In the genomic region with DNA sequence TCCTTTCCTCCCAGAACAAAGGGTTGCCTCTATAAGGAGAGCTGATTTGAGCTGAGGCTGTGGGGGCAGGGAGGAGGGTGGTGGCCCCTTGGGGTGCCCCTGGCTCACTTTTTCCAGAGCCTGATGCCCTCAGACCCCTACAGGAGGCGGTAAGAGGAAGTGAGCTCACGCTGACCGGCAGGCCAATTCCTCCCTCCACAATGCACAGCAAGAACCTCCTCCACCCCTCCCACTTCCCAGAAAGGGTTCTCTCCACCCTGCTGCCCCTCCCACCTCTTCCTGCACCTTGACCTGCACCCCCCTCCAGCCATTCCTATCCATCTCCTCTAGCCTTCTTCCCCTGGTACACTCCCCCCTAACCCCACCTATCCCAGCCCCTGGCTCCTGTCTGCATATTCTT, we compare ENCODE assay signal across 8 mouse cellular contexts. TPM values are rescaled to one million over a fixed set of nuclear protein-coding genes. Genes with fewer than 3 reads are reported as not detected.
DNase-seq lines count a peak whose midpoint lies in the region; ATAC-seq and TF ChIP-seq lines count a peak whose summit lies in the region.

No protein-coding gene starts in this region.

- H3K9me3 ChIP-seq in hindbrain, embryonic 13.5 days = no peaks in the 10 kb centered on the region

- WGBS in macrophage (ENCODE audit: missing documents) = 0% methylated on average over 3 of the region's 3 CpGs
- 62% methylated on average over 3 of the region's 3 CpGs for WGBS in cerebellum, adult 2 months
- WGBS in hindbrain, embryonic 13.5 days = 14% methylated on average over 3 of the region's 3 CpGs

- H3K4me2 ChIP-seq in hindbrain, embryonic 13.5 days = no peak overlapping the region

- peak overlapping the region; percentile 33; the same call in 1 of the 2 replicates for H3K4me3 ChIP-seq in gastrocnemius, adult 2 months
- peak overlapping the region; percentile 6; the same call in 1 of the 2 replicates for H3K4me3 ChIP-seq in macrophage (ENCODE audit: inconsistent target)
- no peak overlapping the region for H3K4me3 ChIP-seq in cerebellum, adult 2 months (replicated peaks; ENCODE audit: insufficient read depth, low read depth, low read length)
- H3K4me3 ChIP-seq in hindbrain, embryonic 13.5 days = no peak overlapping the region

- no peak for DNase-seq in gastrocnemius, adult 2 months
- DNase-seq in gastrocnemius, postnatal 10 days = no peak
- DNase-seq in kidney, postnatal 25 days = peak; percentile 42 to 70
- DNase-seq in cerebellum, adult 2 months = no peak
- DNase-seq in urinary bladder, postnatal 14 days (ENCODE audit: low spot score) = no peak

- intact Hi-C loops in gastrocnemius, adult 2 months (cut with DNase I) = no loop called here

- H3K4me1 ChIP-seq in cerebellum, adult 2 months (ENCODE audit: control insufficient read depth, insufficient read depth, low read length) = peaks cover 9% of the 10 kb centered on the region
- H3K4me1 ChIP-seq in hindbrain, embryonic 13.5 days (replicated peaks) = peaks cover 28% of the 10 kb centered on the region

- H3K27me3 ChIP-seq in cerebellum, adult 2 months (ENCODE audit: control insufficient read depth, insufficient read depth, low read length) = no peaks in the 10 kb centered on the region
- H3K27me3 ChIP-seq in hindbrain, embryonic 13.5 days = peaks cover 40% of the 10 kb centered on the region

- peak; percentile 62 for ATAC-seq in granulocyte monocyte progenitor cell, adult 5-6 weeks (replicated peaks; ENCODE audit: poor library complexity, severe bottlenecking)
- no peak for ATAC-seq in hindbrain, embryonic 13.5 days (ENCODE audit: low FRiP score)

- H3K36me3 ChIP-seq in macrophage (ENCODE audit: inconsistent target) = no peaks in the 10 kb centered on the region
- H3K36me3 ChIP-seq in hindbrain, embryonic 13.5 days = no peaks in the 10 kb centered on the region

- no peaks in the 10 kb centered on the region for H3K79me2 ChIP-seq in macrophage (ENCODE audit: inconsistent target)

- peak overlapping the region; percentile 68 for H3K27ac ChIP-seq in gastrocnemius, adult 2 months
- H3K27ac ChIP-seq in macrophage = peak overlapping the region; percentile 88
- H3K27ac ChIP-seq in cerebellum, adult 2 months (ENCODE audit: insufficient read depth, low read length) = no peak overlapping the region
- H3K27ac ChIP-seq in hindbrain, embryonic 13.5 days = no peak overlapping the region

- TF ChIP-seq POLR2A in cerebellum, adult 2 months (IDR thresholded peaks at IDR 0.05; ENCODE audit: borderline replicate concordance, insufficient read depth, low read length) = no peak

- no peak overlapping the region for H3K9ac ChIP-seq in hindbrain, embryonic 13.5 days

- no peak for TF ChIP-seq CTCF in gastrocnemius, adult 2 months (IDR thresholded peaks at IDR 0.05)
- TF ChIP-seq CTCF in cerebellum, adult 2 months (IDR thresholded peaks at IDR 0.05; ENCODE audit: borderline replicate concordance, insufficient read depth, low read depth, low read length) = no peak

RNA-seq across cellular contexts. Expression of gene Arhgap23, which starts 3.2 kb away (rescaled TPM):
- 1 to 10 TPM; 5.9 to 7.5 TPM for total RNA-seq in gastrocnemius, adult 2 months (2021)
- 10 to 100 TPM; 13.5 to 18.9 TPM for total RNA-seq in gastrocnemius, postnatal 10 days (2021)
- total RNA-seq in granulocyte monocyte progenitor cell, adult 5-6 weeks (2014; fragmentation: Nextera tagmentation) = 9.7 and 13.0 TPM in 2 replicates
- 3.4 and 4.0 TPM in 2 replicates for total RNA-seq in granulocyte monocyte progenitor cell, adult 5-6 weeks (2017)
- total RNA-seq in macrophage (2018; cell fraction: chromatin; rRNA removed) = 100 to 1,000 TPM in 4 of 26 experiments, 10 to 100 TPM in 22; 14.6 to 111 (median 58.5) TPM
- 10 to 100 TPM; 10.1 to 29.1 (median 18.3) TPM for total RNA-seq in macrophage (2018; cell fraction: cytosol; rRNA removed)
- 10 to 100 TPM; 13.7 to 87.8 (median 34.8) TPM for total RNA-seq in macrophage (2018; cell fraction: nucleus; rRNA removed)
- 12.8 to 18.7 TPM (median 14.4 TPM) in 3 replicates for polyA plus RNA-seq in macrophage (2018)
- polyA plus RNA-seq in cerebellum, adult 2 months (2012; rRNA removed) = 68.9 and 77.2 TPM in 2 replicates
- polyA plus RNA-seq in hindbrain, embryonic 13.5 days (2015; fragmentation: Nextera tagmentation; extraction: Ambion mirVana) = 6.6 and 6.7 TPM in 2 replicates

RNA-seq across cellular contexts. Expression of gene Socs7, which starts 49.8 kb away (rescaled TPM):
- 10 to 100 TPM; 43.2 to 48.6 TPM for total RNA-seq in gastrocnemius, adult 2 months (2021)
- 10 to 100 TPM; 33.7 to 34.8 TPM for total RNA-seq in gastrocnemius, postnatal 10 days (2021)
- total RNA-seq in granulocyte monocyte progenitor cell, adult 5-6 weeks (2014; fragmentation: Nextera tagmentation) = 5.5 and 6.3 TPM in 2 replicates
- total RNA-seq in granulocyte monocyte progenitor cell, adult 5-6 weeks (2017) = 7.9 and 9.5 TPM in 2 replicates
- 100 to 1,000 TPM in 1 of 26 experiments, 10 to 100 TPM in 25; 12.8 to 110 (median 21.7) TPM for total RNA-seq in macrophage (2018; cell fraction: chromatin; rRNA removed)
- total RNA-seq in macrophage (2018; cell fraction: cytosol; rRNA removed) = 10 to 100 TPM in 25 of 26 experiments, 1 to 10 TPM in 1; 9.1 to 35.3 (median 11.7) TPM
- total RNA-seq in macrophage (2018; cell fraction: nucleus; rRNA removed) = 100 to 1,000 TPM in 1 of 26 experiments, 10 to 100 TPM in 25; 16.4 to 127 (median 20.6) TPM
- 6.2 to 10.1 TPM (median 7.0 TPM) in 3 replicates for polyA plus RNA-seq in macrophage (2018)
- polyA plus RNA-seq in cerebellum, adult 2 months (2012; rRNA removed) = 54.3 and 61.2 TPM in 2 replicates
- polyA plus RNA-seq in hindbrain, embryonic 13.5 days (2015; fragmentation: Nextera tagmentation; extraction: Ambion mirVana) = 8.4 and 9.2 TPM in 2 replicates

Comparison
In these comparisons a context has a peak if more than half of its experiments do, and no peak if none do; other contexts are left out.
1. DNase-seq: peak in kidney, postnatal 25 days (2 of 2); none in gastrocnemius, adult 2 months (single experiment), gastrocnemius, postnatal 10 days (single experiment), cerebellum, adult 2 months (0 of 2) and urinary bladder, postnatal 14 days (single experiment).
2. H3K27ac ChIP-seq: peak in gastrocnemius, adult 2 months (single experiment) and macrophage (single experiment); none in cerebellum, adult 2 months (single experiment) and hindbrain, embryonic 13.5 days (single experiment).
3. H3K4me3 ChIP-seq: peak in gastrocnemius, adult 2 months (single experiment) and macrophage (single experiment); none in cerebellum, adult 2 months (single experiment) and hindbrain, embryonic 13.5 days (single experiment).